Mouse (Mus musculus) heart, adult 9 months (tissue): ENCODE data around the gene Nckap1.
"Not testable (repeated sequence)": the region's sequence is repeated elsewhere in the genome, so short reads cannot be mapped to it uniquely, and the experiment has no call there.

ENCODE experiments used
- DNase-seq, 2 experiments: peaks; one replicate each; pipeline ENCODE4 v3.0.0; 2022; ENCODE audit warnings: low spot score in 2 of 2

Gene Nckap1

DNA sequence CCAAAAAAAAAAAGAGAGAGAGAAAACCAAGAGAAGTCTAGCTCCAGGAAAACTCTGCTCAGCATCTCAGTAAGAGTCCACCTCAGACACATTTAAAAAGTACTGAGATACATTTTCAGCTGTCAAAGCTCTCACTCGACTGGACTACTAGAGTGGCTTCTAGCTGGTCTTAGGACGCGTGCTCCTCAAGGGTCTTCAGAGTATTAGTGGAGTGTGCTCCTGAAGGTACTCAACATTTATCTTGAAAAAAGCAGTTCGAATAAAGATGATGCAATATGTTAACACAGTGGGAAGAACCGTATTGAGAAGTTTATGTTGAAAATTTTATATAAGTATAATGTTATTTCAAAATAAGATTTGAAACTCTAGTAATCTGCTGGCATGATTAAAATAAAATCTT, 20.4 kb downstream of the Nckap1 start:
- no peak for DNase-seq

DNA sequence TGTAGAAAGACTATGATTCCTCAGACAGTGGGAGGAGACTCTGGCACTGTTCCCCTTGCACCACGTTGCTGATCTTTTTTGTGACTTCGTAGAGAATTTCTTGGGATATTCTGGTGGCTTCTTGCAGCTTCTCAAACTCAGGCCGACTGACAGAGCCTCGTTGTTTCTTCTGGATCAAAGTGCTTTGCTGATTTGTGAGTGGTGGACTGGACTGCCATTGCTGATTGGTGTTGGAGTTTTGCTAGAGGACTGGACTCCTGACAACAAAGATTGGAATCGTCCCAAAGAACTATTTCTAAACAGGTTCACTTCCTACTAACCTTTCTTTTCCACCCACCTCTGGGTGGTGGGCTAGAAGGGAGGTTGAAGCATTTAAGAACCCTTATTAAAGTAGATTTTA, 21.5 kb downstream of the Nckap1 start:
- DNase-seq, result no peak

DNA sequence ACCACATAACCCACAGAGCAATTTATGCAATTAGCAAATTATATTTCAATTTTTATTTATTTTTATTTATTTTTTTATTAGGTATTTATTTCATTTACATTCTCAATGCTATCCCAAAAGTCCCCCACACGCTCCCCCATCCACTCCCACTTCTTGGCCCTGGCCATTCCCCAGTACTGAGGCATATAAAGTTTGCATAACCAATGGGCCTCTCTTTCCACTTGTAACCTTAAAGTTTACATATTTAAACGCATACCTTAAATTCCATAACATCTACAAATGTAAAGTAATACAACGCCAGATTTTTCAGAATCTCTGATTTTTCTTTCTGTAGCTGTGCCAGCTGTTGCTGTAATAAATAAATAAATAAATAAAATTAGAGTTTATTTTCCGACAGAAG, 26.7 kb downstream of the Nckap1 start:
- DNase-seq, result no peak

DNA sequence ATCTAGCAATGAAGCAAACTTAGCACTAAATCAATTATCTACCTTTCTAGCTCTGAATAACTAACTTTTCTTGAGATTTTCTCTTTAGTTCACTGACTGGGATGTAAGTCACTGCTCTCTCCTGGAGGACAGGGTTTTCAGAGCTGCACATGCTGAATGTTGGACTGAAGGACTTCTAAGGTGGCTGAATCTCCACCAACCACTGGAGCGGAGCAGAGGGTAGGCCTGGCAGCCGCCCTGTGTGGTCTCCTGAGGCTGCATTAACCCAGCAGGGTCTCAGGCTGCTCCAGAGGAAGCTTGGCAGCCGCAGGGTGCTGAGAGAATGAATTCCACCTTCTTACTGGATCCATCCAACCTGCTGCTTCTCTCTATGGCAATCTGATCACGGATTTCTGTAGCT, 31.5 kb downstream of the Nckap1 start:
- no peak for DNase-seq

DNA sequence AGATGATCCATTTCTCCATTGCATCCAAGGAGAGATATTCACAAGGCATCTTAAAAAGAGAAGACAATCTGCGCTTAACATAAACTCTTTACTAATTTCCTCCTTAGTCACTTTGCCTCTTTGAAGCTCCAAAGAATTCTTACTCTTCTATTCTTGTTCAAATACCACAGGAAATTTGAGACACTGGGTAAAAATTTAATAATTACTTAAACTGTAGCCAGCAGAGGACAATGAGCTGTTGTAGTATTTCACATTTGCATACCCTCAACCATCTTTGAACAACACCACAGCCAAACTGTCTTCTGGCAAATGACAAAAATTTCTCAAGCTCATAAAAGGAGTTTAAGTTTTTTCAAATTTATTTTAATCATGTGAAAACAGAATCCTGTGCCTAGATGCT, 33.3 kb downstream of the Nckap1 start:
- DNase-seq, result no peak

GRCm38 (mm10) chr2:80542801-80543200, 38.4 kb downstream of the Nckap1 start:
- DNase-seq, result no peak

GRCm38 (mm10) chr2:80537156-80537555, 44.0 kb downstream of the Nckap1 start:
- no peak for DNase-seq

- no peak for DNase-seq
These were observed 44.6 kb downstream of the Nckap1 start for GRCm38 (mm10) chr2:80536608-80537007.

GRCm38 (mm10) chr2:80524275-80524674, 56.9 kb downstream of the Nckap1 start:
- no peak for DNase-seq

DNA sequence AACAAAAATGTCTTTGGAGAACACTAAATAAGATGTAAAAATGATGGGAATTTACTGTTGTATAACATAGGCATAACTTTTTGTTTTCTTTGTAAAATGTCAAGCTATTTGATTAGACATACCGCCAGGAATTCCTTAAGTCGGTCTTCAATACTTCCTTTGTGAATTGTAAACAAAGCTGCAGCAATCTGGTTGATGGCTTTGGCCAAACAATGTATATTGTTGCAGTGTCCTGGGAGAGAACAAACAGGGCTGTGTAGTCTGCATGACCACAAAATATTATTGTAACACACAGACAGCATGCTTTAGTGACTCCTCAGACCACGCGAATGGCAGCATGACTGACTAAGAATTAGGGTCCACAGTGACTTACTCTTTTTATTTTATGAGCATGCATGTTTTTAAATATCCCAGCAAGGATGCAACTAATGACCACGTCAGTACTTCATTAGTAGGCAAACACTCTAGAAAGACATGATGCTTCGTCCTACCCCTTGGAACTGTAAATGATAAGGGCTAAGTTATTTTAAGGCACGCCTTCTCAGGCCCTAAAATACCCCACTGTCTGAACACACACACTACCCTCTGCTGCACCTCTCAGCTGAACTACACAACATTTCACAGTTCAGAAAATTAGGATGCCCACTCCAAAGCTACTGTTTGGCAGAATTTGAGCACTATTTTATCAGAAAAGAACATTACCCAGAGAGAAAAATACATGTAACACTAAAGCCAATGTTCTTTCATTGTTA, 75.0 kb downstream of the Nckap1 start:
- no peak for DNase-seq

DNA sequence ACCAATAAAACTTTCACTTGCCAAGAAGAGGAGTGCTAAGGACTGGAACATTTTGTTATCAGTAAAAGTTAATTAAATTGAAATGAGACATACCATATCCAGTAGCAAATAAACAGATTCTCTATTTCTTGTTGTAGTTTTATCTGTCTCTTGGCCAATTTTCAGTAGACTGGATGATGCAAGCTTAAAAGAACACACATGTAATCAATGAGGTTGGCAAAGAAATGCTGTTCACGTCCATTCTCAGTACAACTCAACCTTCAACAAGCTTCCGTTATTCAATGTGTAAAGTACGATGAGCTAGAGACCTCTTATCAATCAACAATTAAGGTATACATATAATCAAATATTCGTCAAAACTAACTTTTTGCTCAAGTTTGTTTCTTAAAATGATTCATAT, 79.0 kb downstream of the Nckap1 start:
- DNase-seq, result no peak

DNA sequence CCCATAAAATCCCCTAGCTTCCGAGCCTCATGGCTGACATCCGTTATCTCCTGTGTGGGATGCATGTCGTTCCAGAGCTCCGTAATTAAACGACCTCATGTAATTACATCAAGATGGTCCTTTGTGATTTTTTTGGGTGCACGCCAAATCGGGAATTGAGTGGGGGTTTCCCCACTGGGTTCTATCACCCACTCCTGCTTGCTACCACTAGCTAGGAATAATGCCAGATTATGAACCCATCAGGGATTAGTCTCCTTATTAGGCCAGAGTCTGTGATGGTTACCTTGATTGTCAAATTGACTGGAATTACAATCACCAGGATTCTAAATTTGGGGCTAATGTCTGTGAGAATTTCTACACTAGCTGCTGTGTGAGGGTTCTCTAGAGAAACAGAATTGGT, 85.9 kb downstream of the Nckap1 start:
- DNase-seq, result not testable (repeated sequence)

- peak in 1 of 2 experiments; percentile 9 for DNase-seq
These were observed 94.3 kb downstream of the Nckap1 start for GRCm38 (mm10) chr2:80486851-80487250.

GRCm38 (mm10) chr2:80484951-80485350, 96.2 kb downstream of the Nckap1 start:
- DNase-seq, result no peak

DNA sequence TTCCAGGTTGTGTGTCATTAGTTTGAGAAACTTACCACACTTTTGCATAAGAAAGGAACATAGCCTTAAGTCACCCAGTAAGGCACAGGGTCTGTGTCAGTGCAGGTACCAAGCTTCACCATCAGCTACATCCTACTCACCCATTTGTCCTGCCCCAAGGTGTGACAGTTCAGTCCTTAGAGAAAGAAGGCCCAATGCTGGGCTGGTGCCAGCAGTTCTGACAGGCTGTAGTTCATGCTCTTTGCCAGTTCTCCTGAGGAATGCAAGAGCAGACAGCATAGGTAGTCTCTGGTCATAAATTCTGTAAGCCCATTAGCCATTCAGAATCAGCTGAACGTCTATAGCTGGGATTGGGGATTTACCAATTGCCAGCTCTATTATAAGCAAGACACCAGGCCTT, 105.3 kb downstream of the Nckap1 start:
- no peak for DNase-seq

DNA sequence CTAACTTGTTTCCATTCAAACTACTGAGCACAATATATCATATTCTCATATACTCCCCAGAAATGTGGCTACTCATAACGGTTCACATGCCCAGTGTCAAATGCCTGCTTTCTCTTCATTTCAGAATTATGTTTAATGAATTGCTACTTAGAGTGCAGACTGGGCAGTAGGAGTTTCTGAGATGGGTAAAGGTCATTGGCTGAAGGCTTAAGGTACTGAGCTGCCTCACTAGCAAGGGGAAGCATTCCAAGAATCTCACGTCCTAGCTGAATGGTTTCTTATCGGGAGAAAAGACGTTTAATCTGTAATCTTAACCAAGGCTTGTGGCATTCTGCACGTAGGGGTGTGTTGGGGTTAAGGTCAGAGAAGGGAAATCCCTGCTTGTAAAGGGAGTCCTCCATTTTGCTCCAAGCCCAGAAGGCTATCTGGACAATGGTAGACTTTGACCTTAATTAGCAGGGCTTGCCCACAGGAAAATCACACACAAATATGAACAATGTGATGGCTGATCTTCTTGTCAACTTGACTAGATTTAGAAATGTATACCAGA, 106.9 kb downstream of the Nckap1 start:
- no peak for DNase-seq

- no peak for DNase-seq
These were observed 115.0 kb downstream of the Nckap1 start for GRCm38 (mm10) chr2:80465991-80466821.

- DNase-seq, result no peak
These were observed 119.4 kb downstream of the Nckap1 start for GRCm38 (mm10) chr2:80461827-80462226.
